Mouse (Mus musculus): ENCODE results near the gene Ccr4. TPM values are rescaled to one million over a fixed set of nuclear protein-coding genes. Genes with fewer than 3 reads are reported as not detected.

Gene Ccr4
- total and polyA plus RNA-seq, 2 experiments = 0.09 to 0.29 TPM

DNA sequence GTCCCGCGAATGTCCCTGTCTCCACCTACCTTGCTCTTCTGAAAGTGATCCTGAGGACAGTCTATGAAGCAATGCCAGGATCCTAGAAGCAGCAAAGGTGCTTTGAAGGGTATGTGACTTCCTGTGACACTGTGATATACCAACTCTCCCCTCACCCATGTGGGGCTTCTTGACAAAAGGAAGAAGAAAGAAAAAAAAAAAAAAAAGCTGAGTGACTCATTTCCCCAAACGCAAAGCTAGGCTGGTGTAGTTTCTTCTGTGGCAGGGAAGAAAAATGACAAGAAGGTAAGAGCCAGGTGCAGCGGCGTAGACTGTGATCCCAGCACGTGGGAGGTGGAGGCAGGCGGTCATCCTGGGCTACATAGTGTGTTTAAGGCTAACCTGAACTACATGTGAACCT is 8.2 kb downstream of the Ccr4 start:
- TF ChIP-seq POLR2A (IDR thresholded peaks at IDR 0.05; ENCODE audit: extremely low read depth, insufficient read depth, low read length) = no peak
- TF ChIP-seq CTCF (IDR thresholded peaks at IDR 0.05; ENCODE audit: low read depth, low read length) = no peak
- Histone ChIP-seq H3K4me3 (ENCODE audit: insufficient read depth, low read depth, low read length) (no peak overlapping the region), H3K79me2 (ENCODE audit: control insufficient read depth, insufficient read depth, low read length) (no peaks in the 10 kb centered on the region), H3K27me3 (ENCODE audit: control insufficient read depth, insufficient read depth, low read length) (no peaks in the 10 kb centered on the region), H3K4me1 (ENCODE audit: control insufficient read depth, insufficient read depth, low read length) (no peaks in the 10 kb centered on the region), H3K27ac (replicated peaks; ENCODE audit: insufficient read depth, low read depth, low read length) (no peak overlapping the region), H3K36me3 (ENCODE audit: control insufficient read depth, insufficient read depth, low read length) (no peaks in the 10 kb centered on the region), H3K9ac (ENCODE audit: low read depth, low read length) (no peak overlapping the region)
- no peak for DNase-seq (ENCODE audit: extremely low read depth, low read depth, low spot score)
- 80% methylated on average over 7 of the region's 7 CpGs for WGBS

- no peaks in the 10 kb centered on the region for H3K79me2 ChIP-seq (ENCODE audit: control insufficient read depth, insufficient read depth, low read length)
- no peak overlapping the region for H3K4me3 ChIP-seq (ENCODE audit: insufficient read depth, low read depth, low read length)
- no peak overlapping the region for H3K27ac ChIP-seq (replicated peaks; ENCODE audit: insufficient read depth, low read depth, low read length)
- no peaks in the 10 kb centered on the region for H3K36me3 ChIP-seq (ENCODE audit: control insufficient read depth, insufficient read depth, low read length)
- H3K27me3 ChIP-seq (ENCODE audit: control insufficient read depth, insufficient read depth, low read length) = no peaks in the 10 kb centered on the region
- no peak for DNase-seq (ENCODE audit: extremely low read depth, low read depth, low spot score)
- 85% methylated on average over 23 of the region's 23 CpGs for WGBS
- H3K9ac ChIP-seq (ENCODE audit: low read depth, low read length) = no peak overlapping the region
- TF ChIP-seq POLR2A (IDR thresholded peaks at IDR 0.05; ENCODE audit: extremely low read depth, insufficient read depth, low read length) (no peak), CTCF (IDR thresholded peaks at IDR 0.05; ENCODE audit: low read depth, low read length) (no peak)
- no peaks in the 10 kb centered on the region for H3K4me1 ChIP-seq (ENCODE audit: control insufficient read depth, insufficient read depth, low read length)
Measured at GRCm38 (mm10) chr9:114487481-114488258, 17.0 kb downstream of the Ccr4 start.

DNA sequence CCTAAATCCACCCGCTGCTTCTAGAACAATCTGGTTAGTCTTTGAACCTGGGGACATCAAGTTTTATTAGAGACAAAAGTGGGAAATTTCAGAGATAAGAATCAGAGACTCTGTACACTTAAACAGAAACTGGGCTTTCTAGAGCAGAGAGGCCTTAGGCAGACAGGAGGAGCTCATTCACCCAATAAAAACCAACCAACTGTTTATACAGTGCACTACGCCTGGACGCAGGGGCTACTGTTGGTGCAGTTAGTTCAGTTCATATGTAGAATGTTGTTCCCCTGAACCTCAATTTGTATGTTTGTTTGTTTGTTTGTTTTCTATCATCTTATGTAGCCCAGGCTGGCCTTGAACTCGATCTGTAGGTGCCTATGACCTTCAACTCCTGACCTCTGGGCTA is 17.9 kb downstream of the Ccr4 start:
- 83% methylated on average over 4 of the region's 4 CpGs for WGBS
- Histone ChIP-seq H3K27me3 (ENCODE audit: control insufficient read depth, insufficient read depth, low read length) (no peaks in the 10 kb centered on the region), H3K79me2 (ENCODE audit: control insufficient read depth, insufficient read depth, low read length) (no peaks in the 10 kb centered on the region), H3K36me3 (ENCODE audit: control insufficient read depth, insufficient read depth, low read length) (no peaks in the 10 kb centered on the region), H3K4me3 (ENCODE audit: insufficient read depth, low read depth, low read length) (no peak overlapping the region), H3K27ac (replicated peaks; ENCODE audit: insufficient read depth, low read depth, low read length) (no peak overlapping the region), H3K4me1 (ENCODE audit: control insufficient read depth, insufficient read depth, low read length) (no peaks in the 10 kb centered on the region), H3K9ac (ENCODE audit: low read depth, low read length) (no peak overlapping the region)
- DNase-seq (ENCODE audit: extremely low read depth, low read depth, low spot score) = no peak
- no peak for TF ChIP-seq CTCF (IDR thresholded peaks at IDR 0.05; ENCODE audit: low read depth, low read length)
- TF ChIP-seq POLR2A (IDR thresholded peaks at IDR 0.05; ENCODE audit: extremely low read depth, insufficient read depth, low read length) = no peak

- 86% methylated on average over 5 of the region's 5 CpGs for WGBS
- no peaks in the 10 kb centered on the region for H3K4me1 ChIP-seq (ENCODE audit: control insufficient read depth, insufficient read depth, low read length)
- no peak for DNase-seq (ENCODE audit: extremely low read depth, low read depth, low spot score)
Measured at GRCm38 (mm10) chr9:114484771-114485170, 19.9 kb downstream of the Ccr4 start.

DNA sequence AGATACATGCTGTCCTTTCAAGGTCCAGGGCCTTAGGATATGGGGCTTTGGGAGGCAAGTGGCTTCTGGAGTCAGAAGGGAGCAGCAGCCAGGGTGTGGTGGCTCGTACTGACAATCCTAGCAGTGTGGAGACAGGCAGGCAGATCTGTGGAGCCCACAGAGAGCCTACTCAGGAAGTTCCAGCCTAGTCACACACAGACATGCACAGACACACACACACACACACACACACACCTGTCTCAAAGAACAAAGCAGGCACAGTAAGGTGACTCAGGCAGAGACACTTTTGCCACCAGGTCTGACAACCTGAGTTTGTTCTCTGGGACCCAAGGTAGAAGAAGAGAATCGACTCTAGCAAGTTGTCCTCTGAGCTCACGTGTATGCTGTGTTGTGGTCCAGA is 23.8 kb downstream of the Ccr4 start:
- no peaks in the 10 kb centered on the region for H3K79me2 ChIP-seq (ENCODE audit: control insufficient read depth, insufficient read depth, low read length)
- H3K4me1 ChIP-seq (ENCODE audit: control insufficient read depth, insufficient read depth, low read length) = no peaks in the 10 kb centered on the region
- WGBS = 76% methylated on average over 3 of the region's 3 CpGs
- H3K4me3 ChIP-seq (ENCODE audit: insufficient read depth, low read depth, low read length) = no peak overlapping the region
- H3K36me3 ChIP-seq (ENCODE audit: control insufficient read depth, insufficient read depth, low read length) = no peaks in the 10 kb centered on the region
- TF ChIP-seq CTCF (IDR thresholded peaks at IDR 0.05; ENCODE audit: low read depth, low read length) (no peak), POLR2A (IDR thresholded peaks at IDR 0.05; ENCODE audit: extremely low read depth, insufficient read depth, low read length) (no peak)
- DNase-seq (ENCODE audit: extremely low read depth, low read depth, low spot score) = no peak
- H3K9ac ChIP-seq (ENCODE audit: low read depth, low read length) = no peak overlapping the region
- H3K27ac ChIP-seq (replicated peaks; ENCODE audit: insufficient read depth, low read depth, low read length) = no peak overlapping the region
- H3K27me3 ChIP-seq (ENCODE audit: control insufficient read depth, insufficient read depth, low read length) = no peaks in the 10 kb centered on the region

More at GRCm38 (mm10) chr9:114484771-114485170, 19.9 kb downstream of the Ccr4 start:
- no peak overlapping the region for H3K4me3 ChIP-seq (ENCODE audit: insufficient read depth, low read depth, low read length)
- TF ChIP-seq POLR2A (IDR thresholded peaks at IDR 0.05; ENCODE audit: extremely low read depth, insufficient read depth, low read length) = no peak
- TF ChIP-seq CTCF (IDR thresholded peaks at IDR 0.05; ENCODE audit: low read depth, low read length) = no peak
- H3K36me3 ChIP-seq (ENCODE audit: control insufficient read depth, insufficient read depth, low read length) = no peaks in the 10 kb centered on the region
- no peaks in the 10 kb centered on the region for H3K79me2 ChIP-seq (ENCODE audit: control insufficient read depth, insufficient read depth, low read length)
- H3K9ac ChIP-seq (ENCODE audit: low read depth, low read length) = no peak overlapping the region
- no peak overlapping the region for H3K27ac ChIP-seq (replicated peaks; ENCODE audit: insufficient read depth, low read depth, low read length)
- no peaks in the 10 kb centered on the region for H3K27me3 ChIP-seq (ENCODE audit: control insufficient read depth, insufficient read depth, low read length)

GRCm38 (mm10) chr9:114477019-114477418 is 27.7 kb downstream of the Ccr4 start:
- no peaks in the 10 kb centered on the region for H3K79me2 ChIP-seq (ENCODE audit: control insufficient read depth, insufficient read depth, low read length)
- no peak overlapping the region for H3K27ac ChIP-seq (replicated peaks; ENCODE audit: insufficient read depth, low read depth, low read length)
- no peak overlapping the region for H3K9ac ChIP-seq (ENCODE audit: low read depth, low read length)
- TF ChIP-seq CTCF (IDR thresholded peaks at IDR 0.05; ENCODE audit: low read depth, low read length) (no peak), POLR2A (IDR thresholded peaks at IDR 0.05; ENCODE audit: extremely low read depth, insufficient read depth, low read length) (no peak)
- DNase-seq (ENCODE audit: extremely low read depth, low read depth, low spot score) = no peak
- H3K36me3 ChIP-seq (ENCODE audit: control insufficient read depth, insufficient read depth, low read length) = no peaks in the 10 kb centered on the region
- 95% methylated on average over 9 of the region's 9 CpGs for WGBS
- H3K4me1 ChIP-seq (ENCODE audit: control insufficient read depth, insufficient read depth, low read length) = no peaks in the 10 kb centered on the region
- H3K27me3 ChIP-seq (ENCODE audit: control insufficient read depth, insufficient read depth, low read length) = no peaks in the 10 kb centered on the region
- no peak overlapping the region for H3K4me3 ChIP-seq (ENCODE audit: insufficient read depth, low read depth, low read length)
